Mouse (Mus musculus): ENCODE results near the gene Mtmr4. TPM values are rescaled to one million over a fixed set of nuclear protein-coding genes. Genes with fewer than 3 reads are reported as not detected.

Mtmr4 gene
- total RNA-seq (2021), result 10 to 100 TPM; 26.1 to 31.4 TPM
- long read RNA-seq, experiment 1, full-length matches to known transcripts, result 1 of 2 reads
- long read RNA-seq, experiment 1, partial matches to known transcripts, result 1 of 2 reads
- long read RNA-seq, experiment 1, other reads (novel, unspliced or antisense), result 0 of 2 reads
- long read RNA-seq, experiment 2, result 0 reads

DNA sequence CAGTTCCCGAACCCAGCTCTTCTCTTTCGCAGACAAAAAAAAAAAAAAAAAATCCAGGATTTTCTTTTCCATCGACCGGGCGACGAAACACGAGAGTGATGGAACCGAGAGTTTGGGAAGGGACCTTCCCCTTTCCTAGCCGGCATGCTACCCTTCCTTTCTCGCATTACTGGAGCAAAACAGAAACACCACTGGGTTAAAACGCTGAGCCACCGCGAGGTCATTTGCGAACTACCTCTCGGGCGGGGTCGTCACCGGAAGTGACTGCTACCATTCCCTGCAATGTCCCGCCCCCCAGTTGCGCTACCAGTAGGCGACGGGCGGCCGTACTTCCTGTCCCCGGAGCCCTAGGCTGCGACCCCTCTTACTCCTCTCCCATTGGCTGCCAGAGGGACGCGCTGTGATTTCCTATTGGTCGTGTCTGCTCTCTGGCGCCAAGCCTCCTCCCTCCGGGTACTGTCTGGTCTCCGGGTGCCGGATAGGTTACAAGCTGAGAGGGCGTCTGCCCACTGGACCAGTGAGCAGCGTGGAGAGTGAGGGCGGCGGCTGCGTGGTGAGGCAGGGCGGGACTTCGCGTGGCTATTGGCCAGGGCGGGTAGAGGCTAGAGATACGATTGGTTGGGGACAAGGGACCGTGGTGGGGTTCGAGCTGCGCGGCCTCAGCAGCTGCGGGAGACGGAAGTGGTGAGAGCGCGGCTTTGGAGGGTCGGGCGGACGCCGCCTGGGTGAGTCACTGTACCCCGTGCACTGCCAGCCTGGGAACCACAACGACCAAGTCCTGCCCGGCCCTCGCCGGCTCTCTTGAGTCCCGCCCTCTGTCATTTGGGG lies at the start of gene Mtmr4:
TSS of gene Mtmr4 (plus strand) at position 637 of the 828 bp plus-strand sequence.
- peak; percentile 99 to 100 for DNase-seq

DNA sequence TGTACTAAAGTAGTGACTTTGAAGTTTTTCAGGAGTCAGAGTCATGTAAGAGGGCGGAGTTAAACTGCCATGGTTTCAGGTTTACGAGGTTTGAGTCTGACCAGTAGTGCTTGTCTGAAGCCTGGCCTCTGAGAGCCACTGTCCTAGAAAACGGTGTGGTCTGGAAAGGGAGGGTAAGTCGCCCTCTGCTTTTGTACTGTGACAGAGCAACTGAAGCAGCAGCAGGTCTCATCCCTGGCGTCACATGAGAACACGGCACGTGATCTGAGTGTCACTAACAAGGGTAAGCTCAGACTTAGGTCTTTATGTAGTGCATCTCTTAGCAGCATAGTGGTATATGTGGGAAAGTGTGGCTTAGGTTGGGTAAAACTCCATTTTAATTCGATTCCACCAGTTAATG lies 49.7 kb upstream of the Mtmr4 start:
- DNase-seq, result peak in 1 of 2 experiments; percentile 10

DNA sequence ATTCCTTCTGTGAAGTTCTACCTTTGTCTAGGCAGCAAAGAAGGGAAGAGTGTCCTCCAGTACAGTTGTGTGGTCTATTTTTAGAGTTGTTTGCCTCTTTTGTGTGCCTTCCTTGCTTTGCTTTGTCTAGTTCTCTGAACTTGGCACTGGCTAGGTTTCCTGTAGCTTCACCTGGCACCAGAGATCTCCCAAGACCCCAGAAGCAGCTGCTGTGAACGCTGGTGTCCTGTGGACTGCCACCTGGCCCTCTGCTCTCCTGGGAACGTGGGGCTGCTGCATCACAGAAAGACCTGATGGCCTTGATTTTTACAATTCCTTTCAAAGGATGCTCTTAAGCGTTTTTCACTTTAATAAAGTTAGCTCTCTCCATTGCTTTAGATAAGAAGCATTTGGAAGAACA lies 49.1 kb upstream of the Mtmr4 start:
- DNase-seq, result no peak

DNA sequence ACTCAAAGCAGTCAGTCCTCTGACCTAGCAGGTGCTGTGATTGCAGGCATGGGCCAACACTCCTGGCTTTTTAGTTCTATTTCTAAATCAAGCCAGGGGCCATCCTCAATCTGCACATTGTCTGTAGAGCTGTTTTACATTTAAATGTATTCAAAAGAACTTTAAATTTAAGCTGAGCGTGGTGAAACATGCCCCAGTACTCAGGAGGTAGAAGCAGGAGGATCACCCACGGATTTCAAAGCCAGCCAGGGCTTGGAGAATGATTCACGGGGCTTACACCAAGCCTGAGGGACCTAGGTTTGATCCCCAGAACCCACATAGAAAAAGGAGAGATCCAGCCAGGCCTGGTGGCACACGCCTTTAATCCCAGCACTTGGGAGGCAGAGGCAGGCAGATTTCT lies 38.6 kb upstream of the Mtmr4 start:
- no peak for DNase-seq

DNA sequence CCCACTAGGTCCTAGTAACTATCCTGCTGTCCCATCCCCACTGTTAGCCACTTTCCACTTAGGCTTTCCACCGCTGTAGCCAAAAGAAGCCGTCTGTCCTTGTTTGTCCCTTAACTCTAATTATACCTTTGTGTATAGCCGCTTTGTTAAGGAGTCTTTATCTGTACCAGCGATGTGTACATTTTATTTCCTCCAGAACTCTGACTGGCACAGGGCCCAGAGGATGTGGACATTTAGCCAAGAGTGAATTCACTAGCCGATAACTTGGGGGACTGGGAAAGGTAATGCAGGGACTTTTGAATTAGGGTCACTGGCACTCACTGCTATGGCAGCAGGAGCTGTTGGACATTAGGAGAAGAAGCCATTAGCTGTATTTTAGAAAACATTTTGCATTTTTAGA lies 37.6 kb upstream of the Mtmr4 start:
- DNase-seq, result peak in 1 of 2 experiments; percentile 27

DNA sequence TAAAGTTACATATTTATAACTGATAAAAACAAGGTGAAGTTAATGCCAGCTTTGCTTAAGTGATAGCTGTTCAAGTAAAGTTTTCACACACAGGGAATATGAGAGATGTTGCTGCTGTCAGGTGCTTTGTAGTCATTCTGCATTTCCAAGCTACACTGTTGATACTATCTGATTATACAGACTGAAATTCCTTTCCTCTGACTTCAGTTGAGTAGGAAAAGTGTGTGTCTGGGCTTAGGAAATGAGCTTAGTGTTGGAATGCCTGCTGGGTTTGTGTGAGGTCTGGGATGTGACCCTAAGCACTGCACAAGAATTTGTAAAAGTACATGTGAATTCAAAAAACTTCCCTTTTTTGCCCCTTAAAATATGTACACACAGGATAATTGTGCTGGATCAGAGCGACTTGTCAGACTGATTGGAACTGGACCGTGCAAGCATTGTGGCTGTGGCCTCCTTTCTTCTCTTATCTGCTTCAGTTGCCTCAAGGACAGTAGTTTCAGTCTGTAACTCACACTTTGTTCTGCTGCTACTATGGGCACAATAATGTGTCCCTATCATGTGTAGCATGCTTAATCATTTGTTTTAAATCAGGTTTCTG lies 36.8 kb upstream of the Mtmr4 start:
- DNase-seq, result peak in 1 of 2 experiments; percentile 30

DNA sequence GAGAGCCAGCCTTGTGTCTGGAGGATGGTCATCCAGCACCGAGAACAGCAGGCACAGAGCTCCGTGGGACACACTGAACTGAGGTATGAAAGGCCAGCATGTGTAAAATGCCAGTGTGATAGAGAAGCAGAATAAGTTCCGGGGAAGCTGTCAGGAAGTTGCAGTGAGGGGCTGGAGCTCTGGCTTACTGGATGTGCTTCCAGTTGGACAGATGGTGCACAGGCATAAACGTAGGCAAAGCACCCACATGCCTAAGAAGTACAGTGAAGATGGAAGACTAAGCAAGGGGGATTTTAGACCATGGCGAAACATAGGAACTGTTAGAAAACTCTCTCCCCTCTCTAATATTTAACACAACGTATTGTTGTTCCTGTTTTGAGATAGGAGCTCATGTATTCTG lies 30.8 kb upstream of the Mtmr4 start:
- no peak for DNase-seq

DNA sequence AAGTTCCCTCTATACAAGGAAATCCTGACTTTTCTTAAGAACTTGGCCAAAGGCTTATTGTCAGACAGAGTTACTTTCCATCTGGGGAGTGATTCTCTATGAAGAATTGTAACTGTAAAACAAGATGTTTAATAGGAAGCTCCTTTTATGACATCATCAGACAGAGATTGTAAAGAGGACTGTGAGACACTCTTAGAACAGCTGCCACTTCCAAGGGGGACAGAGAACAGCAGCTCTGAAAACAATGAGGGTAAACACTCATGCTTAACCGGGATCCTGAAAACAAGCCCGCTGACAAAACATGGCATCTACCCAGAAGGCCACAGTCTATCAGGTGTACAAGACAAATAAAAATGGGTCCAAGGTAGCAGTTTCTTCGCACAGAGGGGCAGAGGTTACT lies 25.5 kb upstream of the Mtmr4 start, which contains the start of gene Gm11492:
TSS of gene Gm11492 (plus strand) at position 153 of the 400 bp plus-strand sequence.
- DNase-seq, result no peak

DNA sequence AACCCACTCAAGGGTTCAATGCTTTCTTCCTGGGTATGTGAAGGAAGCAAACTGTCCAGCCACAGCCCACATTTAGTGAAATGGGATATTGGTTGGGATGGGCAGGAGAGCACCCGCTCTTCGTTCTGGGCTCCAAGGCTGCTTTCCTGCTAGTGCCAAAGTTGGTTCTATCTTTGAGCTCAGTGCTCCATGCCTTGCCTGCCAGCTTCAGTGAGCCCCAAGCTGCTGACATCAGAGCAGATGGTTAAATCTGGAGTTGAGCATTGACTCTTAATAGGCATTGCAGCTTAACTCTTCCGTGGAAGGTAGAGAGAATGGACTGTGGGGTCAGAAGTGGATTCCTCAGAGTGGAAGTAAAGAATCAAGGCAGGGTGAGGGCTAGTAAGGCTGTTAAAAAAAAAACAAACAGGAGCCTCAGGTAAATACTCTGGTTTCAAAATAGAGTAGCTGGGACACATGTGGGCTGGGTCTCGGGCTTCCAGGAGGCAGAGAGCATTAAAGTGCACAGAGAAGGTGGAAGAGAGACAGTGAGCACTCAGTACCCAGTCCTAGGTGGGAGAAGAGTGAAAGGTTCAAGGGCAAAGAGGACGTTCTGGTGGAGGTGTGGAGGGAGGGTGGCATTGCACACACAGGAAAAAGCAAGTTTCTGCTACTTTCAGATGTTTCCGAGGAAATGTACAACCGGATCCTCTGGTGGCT lies 23.6 kb upstream of the Mtmr4 start, which contains the start of gene Sept4:
TSS of gene Sept4 (plus strand) at position 649 of the 699 bp plus-strand sequence.
- DNase-seq, result no peak

DNA sequence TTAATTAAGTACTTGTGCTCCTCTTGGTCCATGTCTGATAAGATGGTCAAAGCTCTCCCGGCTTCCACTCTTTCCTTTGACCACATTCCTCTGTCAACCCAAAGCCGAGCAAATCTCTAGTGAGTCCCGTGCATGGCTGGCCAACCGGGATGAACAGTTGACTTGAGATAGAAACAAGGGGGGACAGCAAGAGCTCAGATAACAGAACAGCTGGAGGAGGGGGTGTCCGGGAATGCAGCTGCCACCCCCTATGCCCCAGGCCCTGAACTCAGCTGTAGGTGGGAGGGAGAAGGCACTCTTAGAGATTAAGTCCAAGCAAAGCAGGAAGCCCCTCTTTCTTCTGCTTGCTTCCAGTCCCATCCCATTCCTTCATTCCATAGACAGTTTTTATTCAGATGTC lies 21.2 kb upstream of the Mtmr4 start:
- DNase-seq, result no peak

DNA sequence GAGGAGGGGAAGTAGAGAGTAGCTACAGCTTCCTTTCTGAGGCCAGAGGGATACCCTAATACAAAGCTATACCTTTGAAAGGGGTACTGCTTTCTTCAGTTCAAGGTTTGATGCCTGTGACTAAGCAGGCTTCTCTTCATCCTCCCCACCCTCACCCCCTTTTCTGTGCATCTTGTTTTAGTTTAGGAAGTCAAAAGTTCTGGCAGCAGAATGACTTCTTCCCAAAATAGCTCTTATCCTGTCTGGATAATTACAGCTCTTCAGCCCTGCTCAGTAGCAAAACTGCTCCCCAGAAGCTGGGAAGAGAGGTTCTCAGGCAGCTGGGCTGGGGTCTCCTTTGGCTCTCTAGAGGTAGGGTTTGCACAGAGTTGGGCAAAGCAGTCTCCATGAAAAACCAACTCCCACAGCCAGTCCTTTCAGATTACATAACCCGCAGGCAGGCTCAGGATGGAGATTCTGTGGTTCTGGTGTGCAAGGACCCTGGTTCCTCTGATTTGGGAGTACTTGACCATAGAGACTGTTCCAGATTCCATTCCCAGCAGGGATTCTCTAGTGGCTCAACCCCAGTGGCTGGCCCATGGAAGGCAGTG lies 20.5 kb upstream of the Mtmr4 start:
- DNase-seq, result no peak

DNA sequence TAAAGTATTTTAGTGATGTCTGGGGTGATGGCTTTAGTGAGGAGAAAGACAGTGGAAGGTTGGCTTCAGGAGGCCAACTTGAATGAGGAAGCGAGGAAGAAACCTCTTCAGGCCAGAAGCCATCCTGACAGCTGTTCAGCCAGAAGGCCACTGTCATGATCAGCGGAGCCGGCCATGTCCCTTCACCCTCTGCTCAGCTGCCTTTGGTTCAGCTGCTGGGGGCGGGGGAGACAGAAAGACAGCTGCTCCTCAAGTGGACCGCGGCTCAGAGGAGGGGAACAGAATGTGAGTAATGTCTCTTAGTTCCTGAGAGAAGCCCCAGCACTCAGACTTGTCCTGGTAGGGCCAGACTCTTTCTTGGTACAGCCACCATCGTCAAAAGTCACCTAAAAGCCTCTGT lies 18.2 kb upstream of the Mtmr4 start:
- no peak for DNase-seq

DNA sequence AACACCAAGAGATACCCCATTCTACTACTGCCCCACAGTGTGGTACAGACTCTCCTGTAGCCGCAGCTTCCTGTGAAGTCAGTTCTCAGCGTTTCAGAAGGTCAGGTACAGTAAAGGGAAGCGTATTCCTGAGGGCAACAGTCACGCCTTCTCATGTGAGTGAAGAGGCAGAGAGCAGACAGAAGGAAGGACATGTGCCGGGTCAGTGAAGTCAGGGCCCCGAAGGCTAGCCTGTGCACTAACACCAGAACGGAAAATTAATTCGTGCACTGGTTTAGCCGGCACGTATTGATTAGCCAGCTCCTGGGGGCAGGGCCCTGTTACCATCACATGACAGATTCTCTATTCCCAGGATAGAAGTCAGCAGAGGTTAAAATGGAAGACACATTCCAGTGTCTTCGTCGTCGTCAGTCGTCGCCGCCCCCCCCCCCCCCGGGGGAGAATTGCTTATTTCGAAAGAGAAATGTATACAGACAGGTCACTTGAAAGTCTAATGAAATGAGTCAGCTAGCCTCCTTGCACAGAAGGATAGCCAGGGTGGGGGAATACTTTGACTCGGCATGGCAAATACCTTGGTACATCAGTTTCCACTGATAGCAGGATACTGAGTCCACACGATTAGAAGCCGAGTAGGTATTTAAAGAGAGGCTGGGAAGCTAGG lies 17.3 kb upstream of the Mtmr4 start:
- DNase-seq, result no peak

DNA sequence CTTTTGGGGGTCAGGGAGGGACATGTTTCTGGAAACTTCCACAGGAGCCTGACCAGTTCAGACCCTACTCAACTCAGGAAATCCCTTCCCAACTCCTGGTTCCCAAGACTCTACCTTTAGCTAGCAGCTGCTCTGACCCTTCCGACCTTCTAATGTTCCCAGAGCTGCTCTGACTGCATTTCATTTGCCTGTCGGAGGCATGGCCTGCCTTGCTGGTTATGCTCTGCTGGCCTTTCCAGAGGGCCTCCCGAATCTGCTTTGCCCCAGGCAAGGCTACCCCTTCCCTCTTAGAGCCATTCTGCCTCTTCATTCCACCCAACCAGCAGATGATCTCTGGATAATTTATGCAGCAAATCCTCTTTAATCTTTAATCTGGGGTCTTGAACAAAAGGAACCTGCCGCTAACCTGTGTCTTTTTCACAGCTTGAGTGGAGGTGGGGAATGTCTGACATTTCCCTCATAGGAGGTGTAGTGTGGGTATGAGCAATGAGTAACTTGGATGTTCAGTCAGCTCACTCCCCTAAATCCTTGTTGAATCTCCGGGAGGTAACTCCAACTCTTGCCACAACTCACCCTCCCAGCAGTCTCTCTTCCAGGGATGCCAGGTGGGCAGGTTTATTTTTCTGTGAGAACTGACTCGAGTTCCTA lies 14.2 kb upstream of the Mtmr4 start:
- no peak for DNase-seq

DNA sequence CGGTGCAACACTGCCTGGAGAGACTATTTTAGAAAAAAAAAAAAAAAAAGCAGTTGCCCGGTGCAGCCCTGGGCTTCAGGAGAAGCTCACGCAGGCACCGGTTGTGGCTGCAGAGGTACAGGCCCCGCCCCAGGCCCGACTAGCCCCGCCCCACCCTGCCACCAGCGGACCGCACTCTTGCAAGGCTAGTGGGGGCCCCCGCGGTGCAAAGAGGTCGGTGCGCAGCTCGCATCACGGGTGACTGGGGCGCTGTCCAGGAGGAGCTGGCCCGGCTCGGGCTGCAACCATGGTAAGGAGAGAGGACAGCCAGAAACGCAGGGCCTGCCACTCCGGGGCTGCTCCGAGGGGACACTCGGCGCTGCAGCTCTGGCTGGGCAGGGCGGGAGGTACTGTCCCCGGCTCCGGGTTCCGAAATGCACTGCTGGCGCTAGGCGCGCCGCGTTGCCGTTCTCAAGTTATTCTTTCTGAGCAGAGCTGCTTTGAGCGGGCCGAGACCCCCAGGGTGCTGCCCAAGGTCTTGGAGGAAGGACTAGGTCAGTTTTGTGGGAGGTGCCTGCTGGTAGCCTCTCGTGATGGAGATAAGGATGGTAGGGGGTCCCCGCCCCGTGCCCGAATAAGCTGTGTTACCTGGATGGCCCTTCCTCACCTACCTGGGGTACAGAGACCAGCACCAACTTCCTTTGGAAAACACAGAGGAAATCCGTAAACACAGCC lies 13.6 kb upstream of the Mtmr4 start:
- peak; percentile 79 to 89 for DNase-seq

DNA sequence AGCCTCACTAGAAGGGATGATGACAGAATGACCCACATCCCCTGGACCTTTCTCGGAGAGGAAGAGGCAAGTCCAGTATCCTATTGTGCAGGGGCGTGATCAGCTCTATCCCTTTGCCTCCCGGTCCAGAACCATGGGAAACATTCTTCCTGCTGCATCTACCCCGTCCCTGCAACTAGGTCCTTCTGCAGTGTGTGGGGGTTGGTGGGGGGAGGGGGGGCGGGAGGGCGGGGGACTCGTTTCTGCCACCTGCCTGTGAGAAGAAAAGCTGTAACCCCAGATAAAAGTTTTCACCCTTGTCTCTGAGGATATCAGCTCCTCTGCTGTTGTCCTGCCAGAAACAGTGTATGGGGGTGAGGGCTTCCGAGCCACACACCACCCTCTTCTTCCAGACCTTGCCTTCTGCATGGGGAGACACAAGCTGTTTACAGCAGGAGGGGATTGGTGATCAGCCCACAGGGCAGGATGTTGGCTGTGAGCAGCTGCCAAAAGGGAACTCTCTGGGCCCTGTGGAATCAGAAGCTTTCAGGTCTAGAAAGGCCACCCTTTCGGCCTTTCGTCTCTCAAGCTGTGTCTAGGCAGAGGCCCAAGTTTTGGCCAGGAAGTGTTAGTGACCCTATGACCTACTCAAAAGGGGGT lies 12.9 kb upstream of the Mtmr4 start:
- peak in 1 of 2 experiments; percentile 24 for DNase-seq

DNA sequence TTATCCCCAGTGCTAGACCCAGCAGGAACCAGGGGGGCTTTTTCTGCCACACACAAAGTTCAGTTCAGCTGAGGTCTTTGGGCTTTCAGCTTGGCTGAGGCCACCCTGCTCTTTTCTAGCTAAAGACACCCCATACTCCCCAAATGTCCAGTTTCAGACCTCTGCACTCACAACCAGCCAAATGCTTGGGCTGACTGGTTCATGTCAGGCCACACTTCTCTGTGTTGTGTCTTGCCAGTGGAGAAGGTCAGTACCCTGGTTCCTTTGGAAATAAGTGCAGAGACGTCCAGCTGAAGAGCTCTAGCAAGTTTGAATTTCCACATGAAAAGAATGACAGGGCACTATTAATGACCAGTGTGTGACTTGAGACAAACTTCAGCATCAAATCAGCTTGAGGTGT lies 12.2 kb upstream of the Mtmr4 start:
- no peak for DNase-seq

DNA sequence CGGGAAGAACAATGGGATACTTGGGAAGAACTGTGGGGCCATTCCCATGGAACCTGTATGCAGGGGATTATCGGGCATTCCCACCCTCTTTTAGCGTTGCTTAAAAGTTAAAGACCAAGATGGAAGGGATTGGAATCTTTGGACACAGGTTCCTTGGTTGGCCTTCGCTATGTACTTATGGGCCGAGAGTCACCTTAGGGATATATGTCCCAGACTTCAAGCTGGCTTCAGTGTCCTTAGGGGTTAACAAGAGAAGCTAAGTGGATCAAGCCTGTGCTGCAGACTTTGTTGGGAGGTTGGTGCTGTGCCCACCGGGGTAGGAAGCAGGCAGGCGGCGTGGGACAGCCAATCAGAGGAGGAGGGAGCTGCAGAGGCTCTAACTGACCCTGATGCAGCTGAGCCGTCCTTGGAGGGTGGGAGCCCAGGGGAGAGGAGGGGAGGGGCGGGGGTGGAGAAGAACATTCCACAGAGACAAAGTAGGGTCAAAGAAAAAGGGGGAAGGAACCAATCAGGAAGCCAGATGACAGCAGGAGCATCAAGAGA lies 11.3 kb upstream of the Mtmr4 start:
- DNase-seq, result no peak

DNA sequence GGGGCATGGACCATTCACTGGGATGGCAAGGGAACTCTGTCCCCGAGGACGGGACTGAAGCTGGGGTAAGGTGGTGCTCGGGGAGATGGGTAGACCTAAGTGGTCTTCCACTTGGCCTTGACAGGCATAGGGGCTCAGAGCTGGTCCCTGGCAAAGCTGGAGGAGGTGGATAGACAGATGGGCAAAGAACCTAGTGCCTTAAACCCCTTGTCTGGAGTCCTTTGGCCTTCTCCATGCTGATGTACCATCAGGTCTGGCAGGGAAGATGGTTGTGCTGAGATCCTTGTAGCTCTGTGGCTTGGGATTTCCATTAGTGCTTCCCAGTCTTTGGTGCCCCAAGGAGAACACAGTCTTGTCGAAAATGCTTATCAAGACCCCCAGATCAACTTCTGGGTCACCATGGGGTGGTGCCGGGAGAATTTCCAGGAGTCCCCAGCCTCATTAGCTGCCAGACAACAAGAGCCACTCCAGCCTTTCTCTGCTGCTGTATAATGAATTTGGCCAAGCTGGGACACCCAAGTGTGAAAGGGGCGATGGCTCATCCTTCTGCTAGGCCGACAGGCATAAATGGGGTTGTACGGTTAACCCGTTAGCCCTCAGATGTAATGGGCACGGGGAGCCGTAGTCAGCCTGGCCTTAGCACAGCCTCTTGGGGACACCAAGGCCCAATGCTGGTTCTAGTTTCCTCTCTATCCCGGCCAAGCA lies 10.6 kb upstream of the Mtmr4 start:
- no peak for DNase-seq
